Mouse (Mus musculus) left cerebral cortex, adult 11 months (tissue): ENCODE measurements around the gene Hvcn1.

Source experiments
- DNase-seq: peaks from one replicate; pipeline ENCODE4 v3.0.0; 2022; ENCODE audit warnings: low spot score

The Hvcn1 gene

GRCm38 (mm10) chr5:122235196-122235836 is 28.7 kb downstream of the Hvcn1 start:
- no peak for DNase-seq

- DNase-seq: no peak
These were observed 30.6 kb downstream of the Hvcn1 start for GRCm38 (mm10) chr5:122237200-122237599.

- DNase-seq: no peak
These were observed 33.0 kb downstream of the Hvcn1 start for GRCm38 (mm10) chr5:122239618-122240017.

- DNase-seq: no peak
These were observed 33.9 kb downstream of the Hvcn1 start for GRCm38 (mm10) chr5:122240521-122240920.

GRCm38 (mm10) chr5:122240989-122241388 is 34.4 kb downstream of the Hvcn1 start:
- DNase-seq: no peak

GRCm38 (mm10) chr5:122242521-122243123 is 36.0 kb downstream of the Hvcn1 start:
- no peak for DNase-seq

GRCm38 (mm10) chr5:122243781-122244523 is 37.3 kb downstream of the Hvcn1 start:
- peak; percentile 58 for DNase-seq

- DNase-seq: no peak
These were observed 38.6 kb downstream of the Hvcn1 start for GRCm38 (mm10) chr5:122245186-122245585.

- no peak for DNase-seq
These were observed 40.1 kb downstream of the Hvcn1 start for GRCm38 (mm10) chr5:122246547-122247167.

GRCm38 (mm10) chr5:122247529-122247928 is 40.9 kb downstream of the Hvcn1 start:
- DNase-seq: peak; percentile 63

GRCm38 (mm10) chr5:122247934-122248333 is 41.3 kb downstream of the Hvcn1 start:
- no peak for DNase-seq

GRCm38 (mm10) chr5:122249281-122249680 is 42.7 kb downstream of the Hvcn1 start:
- DNase-seq: no peak

GRCm38 (mm10) chr5:122251895-122252606 is 45.4 kb downstream of the Hvcn1 start:
- DNase-seq: no peak

GRCm38 (mm10) chr5:122258027-122258741 is 51.6 kb downstream of the Hvcn1 start:
- no peak for DNase-seq

- no peak for DNase-seq
These were observed 55.5 kb downstream of the Hvcn1 start for GRCm38 (mm10) chr5:122262104-122262503.

- peak; percentile 73 for DNase-seq
These were observed 57.6 kb downstream of the Hvcn1 start, which contains the start of gene Tctn1 for GRCm38 (mm10) chr5:122263933-122264905. Gene Tctn1, minus strand, starts transcription at chr5:122264460.

- DNase-seq: no peak
These were observed 58.6 kb downstream of the Hvcn1 start for GRCm38 (mm10) chr5:122265187-122265586.

- no peak for DNase-seq
These were observed 59.3 kb downstream of the Hvcn1 start for GRCm38 (mm10) chr5:122265942-122266341.

GRCm38 (mm10) chr5:122267136-122267535 is 60.5 kb downstream of the Hvcn1 start:
- no peak for DNase-seq

GRCm38 (mm10) chr5:122267899-122268298 is 61.3 kb downstream of the Hvcn1 start:
- DNase-seq: peak; percentile 47
